Mouse (Mus musculus) adrenal gland, postnatal 4 days (tissue): ENCODE results near the gene Acp4. TPM values are rescaled to one million over a fixed set of nuclear protein-coding genes. Genes with fewer than 3 reads are reported as not detected.
"Not testable (repeated sequence)": the region's sequence is repeated elsewhere in the genome, so short reads cannot be mapped to it uniquely, and the experiment has no call there.

Experiments used
- DNase-seq, 2 experiments: peaks; one replicate each; pipeline ENCODE4 v3.0.0; 2021 to 2022; ENCODE audit warnings: low spot score in 2 of 2, mixed read lengths in 2 of 2
- long read RNA-seq, 2 experiments: library from polyadenylated mRNA; stranded (forward); transcript quantifications; one replicate each; pipeline ENCODE4 v2.0.0; 2021
- total RNA-seq, 2 experiments: library from RNA; stranded (reverse); gene quantifications; 2 replicates each; pipeline ENCODE4 v1.2.3; 2021

Acp4 gene
- not detected for total RNA-seq
- long read RNA-seq, experiment 1 = 0 reads
- long read RNA-seq, experiment 2 = 0 reads

DNA sequence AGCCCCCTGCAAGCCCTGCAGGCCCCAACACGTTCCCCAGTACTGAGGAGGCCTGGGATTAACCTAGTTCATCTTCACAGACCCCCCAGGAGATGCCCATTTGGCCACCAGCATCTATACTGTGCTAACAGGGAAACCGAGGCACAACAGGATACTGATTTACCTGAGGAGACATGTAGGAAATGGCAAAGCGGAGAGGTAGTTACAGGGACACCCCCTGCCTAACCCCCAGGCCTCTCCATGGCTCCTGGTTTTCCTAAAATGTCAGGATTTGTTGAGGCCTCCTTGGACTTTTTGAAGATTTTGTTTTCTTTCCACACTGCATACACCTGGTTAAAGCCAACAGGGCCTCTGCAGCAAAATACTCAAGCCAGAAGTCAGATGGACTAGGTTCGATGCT is at the start of gene Acp4:
TSS of gene Acp4 (minus strand) at position 101 of the 400 bp plus-strand sequence.
- no peak for DNase-seq

DNA sequence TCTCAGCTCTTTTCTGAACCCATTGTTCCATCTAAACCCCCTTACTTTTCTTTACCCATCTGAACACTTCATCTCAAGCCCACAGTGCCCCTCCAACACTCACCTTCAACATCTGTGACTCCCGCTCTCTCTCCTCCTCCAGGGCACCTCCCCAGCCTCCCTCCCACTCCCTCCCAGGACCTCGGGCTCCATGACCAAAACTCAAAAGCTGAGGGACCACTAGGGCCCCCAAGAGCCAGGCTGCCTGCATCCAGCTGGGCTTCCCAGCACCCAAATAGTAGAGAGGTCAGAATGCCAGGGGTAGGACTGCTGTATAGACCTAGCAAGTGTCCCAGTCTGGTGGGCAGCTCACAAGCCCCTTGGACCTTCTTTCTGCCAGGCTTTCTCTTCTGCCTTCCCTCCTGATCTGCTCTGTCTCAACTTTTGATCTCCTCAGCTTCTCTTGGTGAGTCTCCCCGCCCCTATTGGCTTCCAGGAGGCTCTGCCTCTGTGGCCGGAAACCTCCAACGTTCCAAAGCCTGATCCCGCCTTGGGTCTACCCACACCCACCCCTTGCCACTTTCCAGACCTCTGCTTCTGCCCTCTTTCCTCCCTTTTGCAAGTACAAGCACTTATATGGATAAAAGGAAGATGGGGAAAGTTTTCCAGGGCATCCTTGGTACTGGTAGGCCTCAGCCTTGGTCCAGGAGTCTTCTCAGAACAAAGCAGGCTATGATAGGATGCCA is 49.5 kb upstream of the Acp4 start, which contains the start of gene Clec11a:
TSS of gene Clec11a (minus strand) at position 387 of the 725 bp plus-strand sequence.
- DNase-seq = no peak

DNA sequence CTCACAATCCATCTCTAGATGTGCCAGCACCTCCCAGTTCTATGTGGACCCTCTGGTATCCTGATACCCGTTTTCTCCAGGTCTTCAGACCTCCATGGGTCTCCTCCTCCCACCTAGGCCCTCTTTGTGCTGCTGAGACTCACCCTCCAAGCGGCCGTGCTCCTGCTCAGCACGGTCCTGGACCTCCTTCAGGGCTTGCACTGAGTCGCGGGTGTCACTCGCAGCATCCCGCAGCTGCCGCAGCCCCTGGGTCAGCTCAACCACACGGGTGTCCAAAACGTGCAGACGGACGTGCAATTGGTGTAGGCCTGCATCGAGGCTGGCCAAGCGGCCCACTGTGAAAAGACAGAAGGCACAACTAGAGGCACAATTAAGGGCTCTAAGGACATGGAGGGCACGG is 48.5 kb upstream of the Acp4 start:
- DNase-seq = no peak

DNA sequence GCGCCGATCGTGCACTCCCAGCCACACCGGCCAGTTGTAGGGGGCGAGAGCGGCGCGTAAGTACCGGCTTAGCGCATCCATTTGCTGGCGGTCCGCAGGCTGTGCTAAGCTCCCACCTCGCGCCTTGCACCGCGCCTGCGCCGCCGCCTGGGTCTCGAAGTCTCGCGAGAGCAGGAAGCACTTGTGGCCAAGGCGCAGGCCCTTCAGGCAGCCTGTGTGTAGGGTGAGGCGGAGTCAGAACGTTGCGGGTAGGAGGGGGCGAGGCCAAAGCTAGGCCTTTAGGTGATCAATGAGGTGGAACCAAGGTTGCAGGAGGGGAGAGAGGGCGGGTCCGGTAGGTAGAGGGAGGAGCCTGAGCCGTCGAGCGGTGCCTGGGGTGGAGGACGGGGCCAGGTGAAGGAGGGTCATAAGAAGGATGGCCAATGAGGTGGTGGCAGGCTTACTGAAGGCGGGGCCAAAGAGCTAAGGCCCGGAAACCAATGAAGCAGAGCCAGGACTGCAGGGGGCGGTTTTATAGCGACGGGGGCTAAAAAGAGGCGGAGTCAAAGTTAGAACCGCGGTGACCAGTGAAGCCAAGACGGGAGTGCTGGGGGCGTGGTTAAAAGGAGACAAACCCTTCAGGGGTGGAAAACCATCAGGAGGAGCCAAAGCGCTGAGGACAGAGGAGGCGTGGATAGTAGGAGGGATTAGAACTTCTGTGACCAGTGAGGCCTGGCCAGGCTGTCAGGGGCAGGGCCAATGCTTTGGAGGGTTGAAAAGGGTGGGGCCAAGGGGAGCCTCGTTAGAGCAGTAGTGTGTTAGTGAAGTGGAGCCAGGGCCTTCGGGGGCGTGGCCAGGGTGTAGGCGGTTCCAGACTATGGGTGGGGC is 47.8 kb upstream of the Acp4 start:
- DNase-seq = peak; percentile 86 to 90

DNA sequence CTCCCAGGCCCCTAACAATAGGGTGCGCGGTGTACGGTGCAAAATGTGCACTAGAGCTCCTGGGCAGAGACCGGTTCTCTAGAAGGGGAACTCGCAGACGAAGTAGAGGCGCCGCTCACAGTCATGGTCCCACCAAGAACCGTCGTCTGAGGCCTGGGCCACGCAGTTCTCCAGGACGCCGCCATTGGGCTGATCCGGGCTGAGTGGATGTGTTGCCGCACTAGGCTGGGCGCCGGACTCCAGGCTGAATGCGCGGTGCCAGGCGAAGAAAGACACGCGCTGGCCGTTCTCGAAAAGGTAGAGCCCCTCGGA is 47.2 kb upstream of the Acp4 start:
- DNase-seq = no peak

DNA sequence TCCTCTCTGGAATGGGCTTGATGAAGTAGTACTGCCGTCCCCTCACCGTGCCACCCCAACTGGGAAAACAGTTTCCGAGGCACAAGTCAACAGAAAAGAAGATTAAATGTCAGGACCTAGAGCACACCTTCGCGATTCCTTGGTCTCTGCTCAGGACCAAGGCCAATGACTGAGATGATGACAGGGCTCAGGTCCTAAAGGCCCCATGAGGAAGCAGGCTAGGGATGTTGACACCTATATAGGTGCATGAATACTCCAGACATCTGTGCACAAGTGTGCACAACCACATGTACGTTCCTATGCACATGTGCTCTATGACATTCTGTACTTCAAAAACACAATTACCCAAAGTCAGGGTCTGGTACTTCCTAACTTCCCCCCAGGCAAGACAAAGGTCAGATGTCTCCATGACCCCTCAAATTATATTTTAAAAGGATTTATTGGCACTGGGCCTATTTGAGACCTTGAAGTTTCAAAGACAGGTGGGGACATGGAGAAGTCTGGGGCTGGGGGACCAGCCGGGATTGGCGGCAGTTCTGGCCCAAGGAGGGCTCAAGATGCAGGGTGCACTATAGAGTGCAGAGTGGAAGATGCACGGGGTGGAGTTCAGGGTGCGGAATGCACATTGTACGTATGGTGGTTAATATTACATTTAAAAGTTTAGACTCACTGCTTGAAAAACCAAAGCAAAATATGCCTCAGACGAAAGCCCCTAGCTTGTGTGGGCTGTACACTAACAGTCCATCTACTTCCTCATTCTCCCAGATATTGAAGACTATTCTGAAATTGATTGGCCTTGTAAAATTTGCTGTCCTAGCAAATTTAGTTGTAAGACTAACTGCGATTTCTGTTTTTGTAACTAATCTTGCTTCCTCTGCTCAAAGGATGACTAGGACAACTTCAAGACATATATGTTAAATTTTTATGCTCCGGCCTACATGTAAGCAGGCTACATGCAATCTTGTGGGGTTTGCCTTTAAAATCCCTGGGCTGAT is 46.5 kb upstream of the Acp4 start:
- DNase-seq = no peak

DNA sequence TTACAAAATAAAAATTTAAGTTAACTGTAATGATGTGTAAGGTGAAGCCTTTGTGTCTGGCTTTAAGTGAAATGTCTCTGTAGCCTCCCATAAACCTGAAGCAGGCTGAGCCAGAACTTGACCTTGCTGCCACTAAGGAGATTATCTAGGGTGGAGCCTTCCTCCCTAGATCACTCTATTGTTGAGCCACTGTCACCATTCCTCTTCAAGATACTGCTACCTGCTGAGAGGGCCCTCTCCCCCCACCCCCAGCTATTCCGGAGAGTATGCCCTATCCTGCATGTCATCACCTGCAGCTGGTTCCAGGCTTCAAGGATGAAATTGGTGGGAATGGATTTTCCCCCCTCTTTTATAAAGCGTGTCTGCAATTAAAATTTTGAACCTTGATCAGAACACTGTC is 40.3 kb upstream of the Acp4 start:
- not testable (repeated sequence) for DNase-seq

DNA sequence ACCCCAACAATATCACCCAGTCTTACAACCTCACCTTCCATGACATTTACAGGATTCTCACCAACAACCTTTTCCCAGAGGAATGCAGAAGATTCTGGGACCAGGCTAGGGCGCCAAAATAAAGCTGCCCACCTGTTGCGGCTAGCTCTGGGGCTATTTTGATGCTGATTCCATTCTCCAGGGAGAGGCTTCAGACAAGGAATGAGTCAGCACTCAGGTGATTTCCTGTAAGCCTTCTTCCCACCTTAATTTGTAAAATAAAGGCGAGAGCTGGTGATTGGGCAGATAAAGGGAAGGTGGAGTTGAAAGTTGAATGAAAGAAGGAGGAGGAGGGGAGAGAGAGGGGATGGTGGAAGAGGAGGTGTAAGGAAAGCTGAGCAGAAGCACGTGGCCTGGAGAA is 34.2 kb upstream of the Acp4 start:
- DNase-seq = no peak

DNA sequence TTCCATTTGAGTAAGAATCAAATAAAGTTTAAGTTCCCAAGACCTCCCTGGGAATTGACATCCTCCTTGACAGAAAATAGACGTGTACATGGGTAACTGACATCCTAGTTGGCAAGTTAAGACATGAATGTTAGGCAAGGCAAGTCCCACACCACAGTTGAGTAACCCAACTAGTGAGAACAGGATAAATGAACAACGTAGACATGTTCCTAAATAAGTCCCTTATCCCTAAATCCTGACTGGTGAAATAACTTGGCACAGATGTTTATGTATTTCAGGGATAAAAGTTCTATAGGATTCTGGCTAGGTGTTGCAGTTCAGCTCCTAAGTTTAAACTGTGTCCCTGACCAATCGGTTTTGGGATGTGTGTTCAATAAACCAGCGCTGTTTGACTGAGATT is 33.8 kb upstream of the Acp4 start:
- DNase-seq = no peak

DNA sequence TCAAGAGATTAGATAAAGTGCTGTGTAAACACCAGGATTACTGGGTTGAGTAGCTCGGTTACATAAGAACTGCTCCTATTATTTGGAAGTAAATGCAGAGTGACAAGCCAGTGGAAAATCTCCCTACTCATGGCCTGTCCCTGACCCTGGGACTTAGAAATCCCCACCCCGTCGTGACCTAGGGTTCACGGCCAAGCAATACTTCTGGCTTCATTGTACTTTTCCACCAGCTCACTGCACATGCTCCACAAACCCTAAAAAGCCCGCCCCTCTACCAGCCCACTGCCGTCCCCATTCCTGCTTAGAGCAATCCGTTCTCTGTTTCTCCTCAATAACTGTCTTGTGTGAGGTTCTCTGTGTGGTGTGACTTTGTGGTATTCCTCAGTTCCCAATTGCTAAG is 30.6 kb upstream of the Acp4 start:
- no peak for DNase-seq

DNA sequence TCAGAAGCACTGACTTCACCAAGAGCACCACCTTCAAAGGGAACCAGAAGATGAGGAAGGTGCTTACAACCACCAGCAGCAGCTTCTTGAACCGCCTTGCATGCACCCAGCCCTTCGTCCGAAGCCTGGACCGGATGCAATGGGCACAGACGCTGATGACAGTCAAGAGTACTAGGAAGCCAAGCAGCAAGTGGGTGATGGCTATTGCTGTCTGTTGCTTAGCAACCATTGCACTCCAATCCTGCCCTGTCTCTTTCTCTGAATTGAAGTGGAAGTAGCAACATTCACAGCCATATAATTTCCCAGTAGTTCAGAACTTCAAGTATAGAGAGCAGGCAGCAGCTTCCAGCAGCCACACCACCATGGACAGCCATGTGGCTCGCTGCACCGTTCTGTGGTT is 24.4 kb upstream of the Acp4 start:
- no peak for DNase-seq

DNA sequence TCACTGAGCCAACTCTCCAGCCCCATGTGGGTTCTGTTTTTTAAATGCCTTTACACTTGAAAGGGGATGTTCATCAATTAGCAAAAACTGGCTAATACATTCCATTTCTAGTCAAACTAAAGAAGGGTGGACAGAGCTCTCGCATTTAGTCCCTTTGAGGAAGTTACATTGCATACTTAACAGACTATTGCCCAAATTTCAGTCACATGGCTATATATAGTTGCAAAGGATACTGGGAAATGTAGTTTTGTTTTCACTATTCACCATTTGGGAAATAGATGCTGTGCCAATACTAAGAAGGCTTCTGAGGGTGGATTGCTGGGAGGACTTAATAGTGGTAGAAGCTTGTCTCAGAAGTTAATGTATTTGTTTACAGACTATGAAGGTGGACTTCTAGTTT is 23.8 kb upstream of the Acp4 start:
- DNase-seq = no peak

DNA sequence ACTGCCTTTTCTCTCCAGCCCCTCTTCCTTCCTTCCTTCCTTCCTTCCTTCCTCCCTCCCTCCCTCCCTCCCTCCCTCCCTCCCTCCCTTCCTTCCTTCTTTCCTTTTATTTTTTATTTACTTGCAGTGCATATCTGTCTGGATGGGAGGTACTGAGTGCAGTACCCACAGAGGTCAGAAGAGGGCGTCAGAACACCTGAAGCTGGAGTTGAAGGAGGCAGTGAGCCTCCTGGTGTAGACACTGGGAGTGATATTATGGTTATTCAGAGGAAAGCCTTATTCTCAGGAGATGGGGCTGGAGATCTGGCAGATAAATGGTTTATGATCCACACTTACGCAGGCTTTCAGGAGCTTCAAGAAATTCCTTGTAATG is 20.1 kb upstream of the Acp4 start:
- no peak for DNase-seq

DNA sequence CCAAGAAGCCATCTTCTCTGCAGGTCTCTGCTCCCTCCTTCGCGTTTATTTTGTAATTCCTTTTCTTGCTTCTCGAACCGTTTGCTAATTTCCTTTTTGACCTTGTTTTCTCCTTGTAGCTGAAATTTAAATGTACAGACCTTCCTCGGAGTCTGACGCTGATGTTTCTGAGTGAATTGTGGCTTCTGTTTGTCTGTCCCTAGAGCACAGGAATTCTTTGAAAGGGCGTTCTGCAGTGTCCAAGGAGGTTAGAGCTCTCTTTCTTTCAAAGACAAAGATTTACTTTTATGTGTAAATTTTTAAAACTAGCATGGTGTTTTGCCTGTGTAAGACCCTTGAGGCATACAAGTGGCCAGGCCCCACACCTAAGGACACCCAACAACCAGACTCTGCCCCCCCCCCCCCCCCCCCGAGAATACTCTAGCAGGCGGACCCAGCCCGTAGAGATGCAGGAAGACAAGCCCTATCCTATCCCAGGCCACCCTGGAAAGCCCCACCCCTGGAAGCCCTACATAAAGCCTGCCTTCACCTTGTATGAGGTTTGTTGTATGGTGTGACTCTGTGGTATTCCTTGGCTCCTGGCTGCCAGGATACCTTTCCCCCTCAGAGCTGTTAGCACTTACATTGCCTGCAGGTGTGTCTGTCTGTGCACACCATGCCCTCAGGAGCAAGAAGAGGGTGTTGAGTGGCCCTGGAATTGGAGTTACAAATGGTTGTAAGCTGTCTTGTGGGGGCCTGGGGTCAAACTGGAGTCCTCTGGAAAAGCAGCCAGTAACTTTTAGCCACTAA is 19.5 kb upstream of the Acp4 start:
- no peak for DNase-seq

DNA sequence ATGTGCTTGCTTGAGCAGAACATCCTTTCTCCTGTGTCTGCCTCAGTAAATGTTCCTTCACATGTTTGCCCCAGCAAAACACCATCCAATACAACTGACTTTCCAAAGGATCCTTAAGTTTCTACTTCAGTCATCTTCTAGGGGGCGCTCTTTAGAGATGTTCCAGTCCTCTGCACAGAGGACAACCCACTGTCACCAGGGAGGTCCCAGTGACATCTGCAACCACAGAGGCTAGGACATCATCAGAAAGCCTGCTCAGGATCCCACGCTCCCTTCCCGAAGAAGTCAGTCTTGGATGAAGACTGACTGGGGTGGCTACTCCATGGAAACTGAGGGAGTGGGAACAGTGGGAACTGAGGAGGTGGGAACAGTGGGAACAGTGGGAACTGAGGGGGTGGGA is 18.4 kb upstream of the Acp4 start:
- DNase-seq = no peak

DNA sequence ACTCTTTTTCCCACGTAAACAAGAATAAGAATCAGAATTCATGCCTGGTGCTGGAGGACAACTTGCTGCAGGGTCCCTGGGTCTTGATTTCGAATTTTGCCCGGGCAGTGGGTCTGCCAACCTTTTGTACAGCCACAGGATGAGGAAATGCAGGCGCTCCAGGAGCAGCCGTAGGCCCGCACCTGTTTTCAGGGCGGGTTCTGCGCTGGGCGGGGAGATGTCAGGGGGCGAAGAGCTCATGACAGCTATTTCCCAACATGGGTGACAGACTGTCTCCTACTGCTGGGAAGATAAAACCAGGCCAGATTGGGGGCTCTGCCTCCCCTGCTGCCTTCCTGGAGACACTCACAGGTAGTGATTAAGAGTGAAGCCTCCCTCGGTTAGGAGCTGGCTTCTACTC is 16.9 kb upstream of the Acp4 start:
- no peak for DNase-seq

DNA sequence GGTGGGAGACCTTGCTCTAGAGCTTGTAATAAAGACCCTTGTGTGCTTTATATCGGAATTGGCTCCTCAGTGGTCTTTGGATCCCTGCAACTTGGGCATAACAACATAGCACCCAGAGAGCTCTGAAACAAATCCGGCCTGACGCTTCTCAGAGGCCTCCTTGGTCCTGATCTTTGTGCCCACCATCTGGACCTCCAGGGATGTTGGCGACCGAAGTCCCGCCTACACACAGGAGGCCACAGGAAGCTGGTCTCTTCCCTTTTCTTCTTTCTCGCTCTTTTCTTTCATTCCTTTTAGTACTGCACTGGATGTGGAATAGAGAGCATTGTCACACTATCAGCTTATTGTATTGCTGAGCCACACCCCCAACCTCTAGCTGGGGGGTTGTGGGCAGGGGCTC is 16.3 kb upstream of the Acp4 start:
- no peak for DNase-seq

DNA sequence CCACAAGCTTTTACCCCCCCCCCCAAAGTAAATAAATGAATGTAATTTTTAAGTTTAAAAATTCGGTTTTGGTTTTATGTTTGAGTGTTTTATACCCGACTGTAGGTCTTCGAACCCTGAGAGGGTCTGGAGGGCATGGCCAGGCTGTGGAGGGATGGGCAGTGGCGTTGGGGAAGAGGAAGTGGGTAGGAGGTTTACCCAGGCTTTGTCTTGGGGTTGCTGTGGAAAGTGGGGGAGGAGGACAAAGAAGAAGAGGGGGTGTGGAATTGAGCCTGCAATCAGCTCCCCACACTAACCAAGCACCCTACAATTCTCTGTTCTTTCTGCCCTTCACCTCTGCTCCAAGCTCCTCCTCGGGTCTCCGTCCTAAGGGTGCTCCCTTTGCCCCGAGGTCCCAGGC is 15.4 kb upstream of the Acp4 start:
- no peak for DNase-seq

DNA sequence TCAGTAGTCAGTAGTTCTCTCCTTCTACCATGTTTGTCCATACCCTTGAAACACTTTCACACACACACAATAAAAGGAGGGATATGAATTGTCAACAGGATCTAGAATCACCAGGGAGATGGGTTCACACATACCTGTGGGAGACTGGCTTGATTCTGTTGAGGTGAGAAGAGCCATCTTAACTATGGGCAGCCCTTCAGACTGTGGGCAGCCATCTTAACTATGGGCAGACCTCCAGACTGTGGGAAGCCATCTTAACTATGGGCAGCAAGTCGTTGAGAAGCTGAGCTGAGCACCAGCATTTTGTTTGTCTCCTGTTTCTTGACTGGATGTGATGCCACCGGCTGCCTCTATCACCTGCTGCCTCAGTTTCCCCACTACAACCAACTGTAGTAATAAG is 14.1 kb upstream of the Acp4 start:
- DNase-seq = no peak

DNA sequence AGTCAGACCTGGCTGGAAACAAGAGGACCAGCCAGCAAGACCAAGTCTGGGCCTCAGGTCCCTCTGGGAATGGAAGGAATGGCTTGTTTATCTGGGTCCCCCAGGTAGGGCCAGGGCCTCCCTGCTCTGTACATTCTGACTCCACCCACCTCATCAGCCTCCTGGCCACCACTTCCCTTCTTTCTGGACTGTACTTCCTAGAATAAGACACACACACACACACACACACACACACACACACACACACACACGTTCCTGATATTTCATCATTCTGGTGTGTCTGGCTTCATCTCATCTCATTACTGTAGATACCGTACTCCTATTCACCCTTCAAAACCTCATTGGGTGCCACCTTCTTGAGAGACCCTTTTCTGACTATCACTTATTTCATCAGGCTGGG is 12.2 kb upstream of the Acp4 start:
- DNase-seq = no peak

DNA sequence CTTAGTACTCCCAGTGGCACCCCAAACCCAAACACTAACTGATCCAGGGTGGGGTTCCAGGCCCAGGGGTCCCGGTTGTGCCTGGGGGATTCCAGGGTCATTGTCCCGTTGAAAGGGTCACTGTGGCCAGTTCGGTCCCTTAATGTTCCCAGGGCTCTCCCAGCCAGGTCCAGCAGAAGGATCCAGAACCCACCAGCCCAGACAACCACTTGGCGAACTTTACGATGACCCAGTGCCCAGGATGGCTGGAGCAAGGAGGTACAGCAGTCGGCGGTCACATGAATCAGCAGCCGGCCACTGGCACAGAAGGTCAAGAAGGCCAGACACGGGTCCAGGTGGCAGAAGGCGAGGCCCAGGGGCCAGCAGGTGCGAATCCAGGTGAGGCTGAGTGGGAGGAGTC is 10.9 kb upstream of the Acp4 start:
- DNase-seq = no peak
